Mouse (Mus musculus) lung, adult 18-20 months (tissue): ENCODE measurements at regions not wholly inside any gene's neighbourhood (a gene's known extent, or its start where the extent isn't known, plus 50 kb on each side); places are given as distances from the start of the nearest gene placed in this dataset.
"Not testable (repeated sequence)": the region's sequence is repeated elsewhere in the genome, so short reads cannot be mapped to it uniquely, and the experiment has no call there.

Source experiments
- DNase-seq, 2 experiments: peaks; one replicate each; pipeline ENCODE4 v3.0.0; 2022; ENCODE audit warnings: mixed read lengths in 2 of 2

- DNase-seq: no peak
Measured at GRCm38 (mm10) chr16:55758707-55759067, 80.0 kb downstream of the Nfkbiz start.

- no peak for DNase-seq
Measured at GRCm38 (mm10) chr16:55757952-55758706, 80.6 kb downstream of the Nfkbiz start.

DNA sequence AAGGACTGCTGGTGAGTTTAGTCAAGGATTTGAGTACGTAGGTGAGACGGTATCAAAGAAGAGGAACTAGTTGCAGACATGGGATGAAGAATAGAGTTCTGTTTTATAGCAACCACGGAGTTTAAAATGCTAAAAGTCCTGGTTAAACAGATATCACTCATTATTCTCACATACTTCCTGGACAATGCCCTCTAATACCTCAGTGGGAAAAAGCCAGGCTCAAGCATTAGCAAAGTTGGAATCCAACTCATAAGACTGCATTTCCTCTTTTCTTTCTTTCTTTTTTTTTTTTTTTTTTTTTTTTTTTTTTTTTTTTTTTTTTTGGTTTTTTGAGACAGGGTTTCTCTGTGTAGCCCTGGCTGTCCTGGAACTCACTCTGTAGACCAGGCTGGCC, 81.3 kb downstream of the Nfkbiz start:
- not testable (repeated sequence) for DNase-seq

- DNase-seq: peak; percentile 18 to 54
Measured at GRCm38 (mm10) chr16:55756764-55757421, 81.8 kb downstream of the Nfkbiz start.

DNA sequence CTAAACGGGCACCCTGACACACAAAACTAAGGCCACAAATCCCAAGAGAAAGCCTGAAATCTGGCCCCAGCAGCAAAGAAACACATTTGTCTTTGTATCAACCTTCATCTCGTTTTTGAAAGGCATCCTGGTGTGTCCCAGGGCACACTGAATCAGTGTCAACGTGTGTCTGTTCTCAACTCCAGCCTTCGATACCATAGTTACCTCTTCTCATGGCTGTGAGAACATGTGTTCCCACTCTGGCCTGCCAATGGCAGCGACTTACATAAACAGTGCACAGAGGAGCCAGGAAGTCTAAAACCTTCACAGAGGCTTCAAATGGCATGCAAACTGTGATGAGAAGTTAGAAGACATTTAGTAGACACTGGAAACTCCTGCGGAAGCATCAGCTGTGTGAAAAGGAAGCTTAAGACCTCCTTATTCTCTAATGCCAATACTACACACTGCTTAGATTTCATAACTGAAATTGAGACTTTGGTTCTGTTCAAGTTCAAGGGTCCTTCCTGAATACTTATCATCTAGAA, 83.3 kb downstream of the Nfkbiz start:
- no peak for DNase-seq

DNA sequence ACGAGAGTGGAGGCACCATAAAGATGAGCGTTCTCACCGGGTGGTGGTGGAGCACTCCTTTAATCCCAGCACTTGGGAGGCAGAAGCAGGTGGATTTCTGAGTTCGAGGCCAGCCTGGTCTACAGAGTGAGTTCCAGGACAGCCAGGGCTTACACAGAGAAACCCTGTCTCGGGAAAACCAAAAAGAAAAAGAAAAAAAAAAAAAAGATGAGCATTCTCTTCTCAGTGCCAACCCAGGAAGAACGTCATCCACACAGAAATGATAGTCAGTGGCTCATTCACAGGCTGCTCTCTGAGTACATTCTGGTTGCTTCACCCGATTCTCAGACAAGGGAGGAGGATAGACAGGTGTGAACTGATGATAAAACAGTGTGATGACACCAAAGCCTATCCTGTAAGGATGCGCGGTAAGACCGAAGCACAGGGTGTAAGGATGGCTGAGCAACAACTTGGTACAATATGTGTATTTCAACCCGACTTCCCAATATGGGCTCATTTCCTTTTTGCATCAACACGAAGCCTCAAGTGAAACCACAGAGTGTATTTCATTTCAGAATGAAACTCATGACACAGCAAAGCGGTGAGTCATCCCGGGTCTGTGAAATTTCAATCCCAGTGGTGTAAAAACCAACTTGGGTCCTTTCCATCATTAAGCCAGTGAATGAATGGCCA, 84.5 kb downstream of the Nfkbiz start:
- DNase-seq: peak; percentile 19 to 29

- no peak for DNase-seq
Measured at GRCm38 (mm10) chr16:55753380-55753779, 85.3 kb downstream of the Nfkbiz start.

DNA sequence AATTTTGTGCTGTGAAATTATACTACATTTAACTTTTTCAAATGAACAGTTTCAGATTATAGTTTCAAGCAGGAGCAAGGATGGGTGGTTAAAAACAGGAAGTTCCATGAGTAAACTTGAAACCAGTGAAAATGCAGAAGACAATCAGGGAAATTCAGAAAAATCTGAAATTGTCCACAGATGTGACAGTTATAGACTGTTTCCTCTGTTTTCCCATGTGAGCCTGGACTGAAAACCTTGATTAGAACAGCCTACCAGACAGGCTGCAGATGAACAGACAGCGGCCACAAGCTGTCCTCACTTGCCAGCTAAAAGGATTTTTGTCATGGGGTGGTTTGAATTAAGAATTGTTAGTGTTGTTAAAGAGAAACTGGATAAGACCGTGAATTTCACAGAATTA, 91.4 kb downstream of the Nfkbiz start:
- no peak for DNase-seq

- no peak for DNase-seq
Measured at GRCm38 (mm10) chr16:55746159-55746558, 92.5 kb downstream of the Nfkbiz start.

- DNase-seq: no peak
Measured at GRCm38 (mm10) chr16:55745094-55745493, 93.6 kb downstream of the Nfkbiz start.

DNA sequence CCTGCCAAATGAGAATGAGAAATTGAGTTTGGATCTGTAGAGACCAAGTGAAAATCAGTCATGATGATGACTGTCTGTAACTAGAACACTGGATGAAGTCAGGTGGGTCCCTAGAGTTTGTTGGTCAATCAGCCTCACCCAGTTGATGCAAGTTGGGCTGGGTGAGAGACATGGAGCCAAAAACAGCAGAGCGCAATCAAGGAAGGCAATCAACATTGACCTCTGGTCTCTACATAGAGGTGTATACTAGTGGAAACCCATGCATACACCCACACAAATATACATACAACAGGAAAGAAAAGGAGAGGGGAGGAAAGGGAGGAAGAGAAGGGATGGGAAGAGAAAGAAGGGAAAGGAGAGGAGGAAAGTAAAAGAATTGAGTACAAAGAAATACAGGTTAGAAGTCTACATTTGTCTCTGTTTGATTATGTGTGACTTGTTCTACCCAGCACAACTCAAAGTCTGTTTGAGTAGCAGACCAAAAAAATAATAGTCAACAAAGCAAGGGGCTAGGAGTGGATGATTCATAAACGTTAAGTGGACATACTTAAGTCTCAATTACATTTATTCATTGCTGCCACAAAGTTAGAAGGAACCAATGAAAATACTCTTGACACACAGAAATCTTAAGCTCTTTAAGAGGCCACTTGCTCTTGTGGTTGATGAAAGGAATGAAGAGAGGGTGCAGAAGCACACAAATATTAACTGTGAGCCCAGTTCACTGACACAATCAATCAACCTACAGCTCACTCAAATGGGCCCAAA, 97.4 kb downstream of the Nfkbiz start:
- peak in 1 of 2 experiments; percentile 49 for DNase-seq

- DNase-seq: no peak
Measured at GRCm38 (mm10) chr16:55738741-55739140, 100.0 kb downstream of the Nfkbiz start.

- no peak for DNase-seq
Measured at GRCm38 (mm10) chr16:55735476-55735968, 103.2 kb downstream of the Nfkbiz start.

GRCm38 (mm10) chr16:55734301-55734700, 104.4 kb downstream of the Nfkbiz start:
- DNase-seq: no peak

GRCm38 (mm10) chr16:55733751-55734150, 104.9 kb downstream of the Nfkbiz start:
- peak in 1 of 2 experiments; percentile 16 for DNase-seq

DNA sequence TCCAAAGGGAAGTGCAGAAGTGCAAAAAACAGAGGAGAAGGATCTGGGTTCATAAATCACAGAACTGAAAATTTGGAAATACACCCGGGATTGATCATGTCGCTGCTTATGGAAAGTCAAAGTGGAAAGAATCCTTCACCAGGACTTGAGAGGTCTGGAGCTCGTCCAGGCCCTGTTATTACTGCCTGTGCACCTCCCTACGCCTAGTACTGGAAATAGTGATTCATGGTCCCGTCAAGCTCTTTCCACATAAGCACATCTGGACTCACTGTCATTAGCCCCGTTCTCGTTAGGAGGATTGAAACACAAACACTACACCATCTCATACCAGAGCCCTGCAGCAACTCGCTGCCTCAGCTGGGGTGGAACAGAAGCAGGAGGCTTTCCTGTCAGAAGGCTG, 107.7 kb downstream of the Nfkbiz start:
- peak; percentile 23 to 24 for DNase-seq

- no peak for DNase-seq
Measured at GRCm38 (mm10) chr16:55726538-55726937, 112.2 kb downstream of the Nfkbiz start.

DNA sequence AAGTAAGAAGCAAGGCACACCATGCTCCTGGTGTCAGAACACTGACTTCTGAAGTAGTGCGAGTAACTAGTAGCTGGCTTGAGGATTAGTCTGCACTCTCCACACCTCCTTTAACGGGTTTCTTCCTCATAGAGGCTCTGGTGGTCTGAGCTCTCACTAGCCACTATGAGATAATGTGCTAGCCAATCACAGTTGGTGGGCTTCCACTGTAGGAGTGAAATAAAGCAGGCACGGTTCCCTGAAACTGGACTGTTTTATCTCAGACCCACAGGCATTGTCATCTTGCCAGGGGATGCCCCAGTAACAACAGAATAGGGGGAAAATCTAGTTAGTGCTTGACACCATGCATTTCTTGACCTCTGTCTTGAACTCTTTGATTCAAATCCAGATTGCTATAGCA, 118.3 kb downstream of the Nfkbiz start:
- DNase-seq: no peak

DNA sequence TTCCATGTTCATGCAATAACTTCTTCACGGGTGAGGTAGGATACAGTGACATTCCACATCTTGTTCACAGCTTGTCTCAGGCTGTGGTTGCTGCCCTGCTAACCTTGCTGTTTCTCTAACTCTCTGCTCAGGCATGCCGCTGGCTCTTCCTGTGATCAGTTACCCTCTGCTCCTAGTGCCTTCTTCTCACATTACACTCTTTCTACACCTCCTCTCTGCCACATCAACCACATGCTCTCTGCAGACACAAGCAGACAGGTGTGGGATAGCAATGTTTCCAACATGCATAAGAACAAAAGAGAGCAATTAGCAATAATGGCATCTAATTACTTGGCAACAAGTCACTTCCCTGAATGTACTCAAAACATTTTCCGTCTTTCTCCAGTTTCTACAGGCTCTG, 128.7 kb downstream of the Nfkbiz start:
- DNase-seq: no peak

- no peak for DNase-seq
Measured at GRCm38 (mm10) chr16:55706502-55706901, 132.2 kb downstream of the Nfkbiz start.

DNA sequence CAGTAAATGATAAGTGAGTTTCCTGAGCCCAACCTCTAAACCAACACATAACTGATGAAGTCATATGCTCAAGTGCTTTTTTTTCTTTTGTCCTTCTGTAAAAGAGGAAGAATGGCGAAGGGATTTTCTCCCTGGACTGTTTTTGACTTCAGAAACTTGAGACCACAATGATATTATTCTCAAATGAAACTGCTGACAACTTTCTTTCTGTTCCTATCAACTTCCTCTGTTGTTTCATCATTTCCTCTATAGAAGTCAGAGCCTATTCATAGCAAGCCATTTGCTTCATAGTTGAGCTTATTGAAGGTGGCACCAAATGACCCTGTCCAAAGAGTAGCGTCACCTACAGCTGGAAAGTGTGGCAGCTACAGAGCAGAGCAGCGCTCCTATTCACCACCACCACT, 140.2 kb downstream of the Nfkbiz start:
- no peak for DNase-seq

DNA sequence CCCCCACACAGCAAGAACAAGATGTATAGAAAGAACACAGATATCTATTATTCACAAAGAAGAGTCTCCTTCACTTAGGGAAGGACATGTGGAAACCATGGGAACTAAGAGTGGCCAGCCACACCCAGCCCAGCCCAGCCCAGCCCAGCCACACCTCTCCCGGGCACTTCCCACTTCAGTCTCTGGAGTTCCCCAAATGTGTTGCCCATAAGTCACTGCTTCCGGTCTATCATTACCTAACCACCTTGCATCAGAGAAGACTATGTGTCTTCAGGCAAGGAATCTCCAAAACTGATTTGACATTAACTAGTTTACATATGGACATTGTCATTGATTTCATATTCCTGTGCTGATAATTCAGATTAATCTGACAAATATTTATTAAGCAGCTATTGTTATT, 147.6 kb downstream of the Nfkbiz start:
- DNase-seq: peak in 1 of 2 experiments; percentile 3

DNA sequence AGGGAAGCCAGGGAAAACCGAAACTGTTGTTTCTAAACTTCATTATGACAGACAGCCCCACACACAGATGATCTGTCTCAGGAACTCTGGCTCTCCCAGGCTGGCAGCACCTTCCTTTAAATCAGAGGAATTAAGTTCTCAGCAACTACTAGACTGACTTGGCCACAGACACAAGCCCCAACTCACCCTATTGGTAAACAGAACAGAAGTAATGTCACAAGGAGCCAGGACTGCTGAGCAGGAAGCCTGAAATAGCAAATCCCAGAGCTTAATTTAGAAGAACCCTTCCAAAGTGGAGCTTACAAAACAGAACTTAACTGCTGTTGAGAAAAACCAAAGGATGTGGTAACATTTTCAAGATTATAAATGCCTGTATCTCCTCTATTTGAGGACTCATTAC, 174.8 kb downstream of the Nfkbiz start:
- peak in 1 of 2 experiments; percentile 23 for DNase-seq
